Mouse (Mus musculus) liver, postnatal 0 days (tissue): ENCODE measurements around the gene Nisch.

Experiments used
- CTCF ChIP-seq: sonication (generic); IDR thresholded peaks from 2 replicates; pipeline ENCODE4 v1.5.1; 2016; ENCODE audit warnings: antibody characterized with exemption, low read depth
- EP300 ChIP-seq: IDR thresholded peaks from 2 replicates; pipeline ENCODE4 v1.6.1; 2016; ENCODE audit warnings: antibody characterized with exemption, low read depth, mild to moderate bottlenecking

GRCm38 (mm10) chr14:31173537-31173936 lies 43.2 kb downstream of the Nisch start:
- no peak for TF ChIP-seq CTCF
- TF ChIP-seq EP300, result no peak
